Mouse (Mus musculus): ENCODE measurements around the gene Zeb2. TPM values are rescaled to one million over a fixed set of nuclear protein-coding genes. Genes with fewer than 3 reads are reported as not detected.

Gene Zeb2
- 116 and 143 TPM in 2 replicates for polyA plus RNA-seq (2011; ENCODE audit: insufficient read depth, insufficient read length, low replicate concordance, missing spikeins)

DNA sequence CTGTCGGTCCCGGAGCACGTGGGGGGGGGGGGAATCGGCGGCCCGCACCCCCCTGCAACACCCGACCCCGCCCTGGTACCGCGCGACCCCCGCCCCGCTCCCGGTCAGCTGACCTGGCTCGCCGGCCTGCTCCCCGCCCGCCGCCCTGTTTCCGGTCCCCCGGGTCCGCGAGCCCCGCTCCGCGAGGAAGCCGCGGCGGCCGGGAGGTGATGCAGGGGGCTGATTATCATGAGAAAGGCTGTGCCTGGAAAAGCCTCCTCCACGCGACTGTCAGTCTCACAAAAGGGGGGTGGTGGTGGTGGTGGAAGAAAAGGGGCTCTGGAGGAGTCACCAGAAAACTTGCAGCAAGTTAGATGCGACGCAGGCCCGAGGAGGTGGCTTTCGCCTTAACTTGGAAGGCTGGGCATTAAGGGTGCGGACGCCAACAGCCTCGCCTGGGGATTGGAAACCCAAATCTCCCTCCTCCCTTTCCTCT lies at the start of gene Zeb2:
TSS of gene Zeb2 (minus strand) at position 309 of the 475 bp plus-strand sequence.
- Histone ChIP-seq H3K4me3 (replicated peaks; ENCODE audit: control insufficient read depth, low read depth, low read length) (peak within 1 kb of the TSS; percentile 69), H3K4me1 (ENCODE audit: control insufficient read depth, insufficient read depth, low read length) (no peaks in the 10 kb centered on the region), H3K27ac (ENCODE audit: control insufficient read depth, insufficient read depth, low read depth, low read length, poor library complexity) (peak within 1 kb of the TSS; percentile 87)
- no peak for TF ChIP-seq CTCF (IDR thresholded peaks at IDR 0.05; ENCODE audit: control insufficient read depth, insufficient read depth, low read length)
- peak; percentile 39; the same call in 1 of the 2 replicates for TF ChIP-seq POLR2A (IDR thresholded peaks at IDR 0.05; ENCODE audit: borderline replicate concordance, control insufficient read depth, low read depth, low read length)
- under 1% methylated on average over 29 of the region's 39 CpGs for WGBS

DNA sequence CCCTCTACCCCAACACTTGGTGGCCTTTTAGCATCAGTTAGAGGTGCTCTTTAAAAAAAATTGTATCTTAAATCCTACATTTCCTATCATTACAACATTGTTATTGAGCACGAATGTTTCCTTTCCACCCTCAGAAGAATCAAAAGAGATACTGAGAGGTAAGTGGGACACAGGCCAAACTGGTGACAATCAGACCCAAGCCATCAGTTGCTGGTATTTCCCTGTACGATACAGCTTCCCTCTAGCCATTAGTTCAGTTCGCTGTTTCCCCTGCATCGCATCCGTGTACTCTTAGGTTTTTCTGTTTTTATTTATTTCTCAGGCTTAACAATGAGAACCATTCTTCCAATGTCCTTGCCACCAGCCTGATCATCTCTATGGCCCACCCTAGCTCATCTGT lies 41.6 kb upstream of the Zeb2 start:
- Histone ChIP-seq H3K4me3 (replicated peaks; ENCODE audit: control insufficient read depth, low read depth, low read length) (no peak overlapping the region), H3K27ac (ENCODE audit: control insufficient read depth, insufficient read depth, low read depth, low read length, poor library complexity) (no peak overlapping the region), H3K4me1 (ENCODE audit: control insufficient read depth, insufficient read depth, low read length) (no peaks in the 10 kb centered on the region; the same call in 1 of the 2 replicates)
- no peak for TF ChIP-seq CTCF (IDR thresholded peaks at IDR 0.05; ENCODE audit: control insufficient read depth, insufficient read depth, low read length)
- TF ChIP-seq POLR2A (IDR thresholded peaks at IDR 0.05; ENCODE audit: borderline replicate concordance, control insufficient read depth, low read depth, low read length): no peak
- 90% methylated on average over 5 of the region's 5 CpGs for WGBS

DNA sequence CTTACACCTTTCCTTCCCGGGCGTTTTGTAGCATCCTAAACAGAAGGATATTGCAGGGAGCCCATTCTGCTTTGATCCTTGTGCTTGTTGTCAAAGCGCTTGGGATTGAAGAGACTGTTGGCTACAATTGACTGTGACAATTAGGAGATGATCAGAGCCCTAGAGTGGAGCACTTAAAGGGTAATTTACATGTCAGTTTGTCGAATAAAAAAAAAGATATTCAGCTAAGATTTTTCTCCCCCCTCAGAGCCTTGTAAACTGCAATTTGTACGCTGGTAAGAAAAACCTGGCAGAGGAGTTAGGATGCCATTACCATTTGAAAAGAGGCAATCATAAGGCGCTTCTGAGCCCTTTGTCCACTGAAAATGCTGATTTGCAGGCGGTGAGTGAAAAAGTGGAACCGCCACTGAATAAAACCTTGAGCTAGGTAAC lies 41.2 kb upstream of the Zeb2 start:
- 78% methylated on average over 8 of the region's 8 CpGs for WGBS
- no peak overlapping the region for H3K4me3 ChIP-seq (replicated peaks; ENCODE audit: control insufficient read depth, low read depth, low read length)
- TF ChIP-seq POLR2A (IDR thresholded peaks at IDR 0.05; ENCODE audit: borderline replicate concordance, control insufficient read depth, low read depth, low read length) (no peak), CTCF (IDR thresholded peaks at IDR 0.05; ENCODE audit: control insufficient read depth, insufficient read depth, low read length) (no peak)

DNA sequence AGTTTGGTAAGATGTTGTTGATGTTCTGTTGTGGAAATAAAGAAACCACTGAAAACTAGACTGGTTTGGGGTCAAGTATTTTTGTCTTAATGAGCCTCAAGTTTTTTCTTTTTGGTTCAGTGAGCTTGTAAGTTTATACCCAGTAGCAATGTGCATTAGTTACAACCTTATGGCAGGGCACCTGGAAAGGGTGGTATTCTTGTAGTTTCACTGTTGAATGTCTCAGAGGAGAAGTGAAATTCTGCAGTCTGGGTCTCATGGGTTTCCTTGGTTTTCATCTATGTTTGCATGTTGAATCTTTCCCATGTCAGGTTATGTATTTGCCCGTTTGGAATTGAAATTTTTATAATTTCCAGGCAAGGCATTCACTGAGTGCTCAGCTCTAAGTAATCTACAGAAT lies 36.1 kb upstream of the Zeb2 start:
- no peaks in the 10 kb centered on the region; the same call in 1 of the 2 replicates for H3K4me1 ChIP-seq (ENCODE audit: control insufficient read depth, insufficient read depth, low read length)
- 46% methylated on average over 1 of the region's 1 CpGs for WGBS
- H3K27ac ChIP-seq (ENCODE audit: control insufficient read depth, insufficient read depth, low read depth, low read length, poor library complexity): no peak overlapping the region
- no peak overlapping the region for H3K4me3 ChIP-seq (replicated peaks; ENCODE audit: control insufficient read depth, low read depth, low read length)
- TF ChIP-seq POLR2A (IDR thresholded peaks at IDR 0.05; ENCODE audit: borderline replicate concordance, control insufficient read depth, low read depth, low read length) (no peak), CTCF (IDR thresholded peaks at IDR 0.05; ENCODE audit: control insufficient read depth, insufficient read depth, low read length) (no peak)

More for the DNA sequence above, 41.2 kb upstream of the Zeb2 start:
- no peak overlapping the region for H3K27ac ChIP-seq (ENCODE audit: control insufficient read depth, insufficient read depth, low read depth, low read length, poor library complexity)
- H3K4me1 ChIP-seq (ENCODE audit: control insufficient read depth, insufficient read depth, low read length): no peaks in the 10 kb centered on the region; the same call in 1 of the 2 replicates

DNA sequence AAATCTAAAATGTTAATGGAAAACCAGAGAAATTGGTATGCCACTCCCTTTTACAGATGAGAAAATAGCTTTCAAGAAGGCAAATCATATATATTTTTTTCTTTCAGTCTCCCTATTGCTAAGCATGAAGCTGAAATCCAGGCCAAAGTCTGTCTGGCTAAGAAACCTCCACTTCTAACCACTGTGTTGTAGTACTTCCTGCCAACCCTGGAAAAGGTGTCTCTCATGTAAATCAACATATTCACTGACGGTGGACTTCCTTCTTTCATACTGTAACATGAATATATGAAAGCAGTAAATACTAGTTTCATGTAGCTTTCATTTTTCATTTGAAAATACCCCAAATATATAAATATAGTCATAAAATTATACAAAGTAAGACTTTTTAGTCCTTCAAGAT lies 26.0 kb upstream of the Zeb2 start:
- H3K27ac ChIP-seq (ENCODE audit: control insufficient read depth, insufficient read depth, low read depth, low read length, poor library complexity): no peak overlapping the region
- peaks cover 2% of the 10 kb centered on the region for H3K4me1 ChIP-seq (ENCODE audit: control insufficient read depth, insufficient read depth, low read length)
- TF ChIP-seq CTCF (IDR thresholded peaks at IDR 0.05; ENCODE audit: control insufficient read depth, insufficient read depth, low read length) (no peak), POLR2A (IDR thresholded peaks at IDR 0.05; ENCODE audit: borderline replicate concordance, control insufficient read depth, low read depth, low read length) (no peak)
- WGBS: 8% methylated on average over 1 of the region's 1 CpGs
- no peak overlapping the region for H3K4me3 ChIP-seq (replicated peaks; ENCODE audit: control insufficient read depth, low read depth, low read length)

DNA sequence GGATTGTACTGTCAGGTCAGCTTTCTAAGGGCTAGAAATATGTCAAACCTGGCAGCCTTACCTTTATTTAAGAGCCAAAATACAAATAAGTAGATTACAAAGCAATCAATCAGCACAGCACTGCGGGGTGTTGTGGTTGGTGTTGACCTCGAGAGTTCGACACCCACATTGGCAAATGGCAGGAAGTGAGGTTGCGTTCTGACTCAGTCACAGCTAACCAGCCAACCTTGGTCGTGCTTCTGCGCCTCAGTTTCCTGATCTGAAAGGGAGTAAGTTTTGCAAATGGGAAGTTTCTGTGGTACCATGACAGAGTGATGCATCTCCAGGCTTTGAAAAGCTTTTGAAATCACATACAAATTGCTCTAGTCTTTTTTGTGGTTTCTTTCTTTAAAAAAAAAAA lies 21.7 kb upstream of the Zeb2 start:
- no peak overlapping the region for H3K4me3 ChIP-seq (replicated peaks; ENCODE audit: control insufficient read depth, low read depth, low read length)
- TF ChIP-seq CTCF (IDR thresholded peaks at IDR 0.05; ENCODE audit: control insufficient read depth, insufficient read depth, low read length): no peak
- no peak for TF ChIP-seq POLR2A (IDR thresholded peaks at IDR 0.05; ENCODE audit: borderline replicate concordance, control insufficient read depth, low read depth, low read length)
- H3K4me1 ChIP-seq (ENCODE audit: control insufficient read depth, insufficient read depth, low read length): peaks cover 2% of the 10 kb centered on the region
- 19% methylated on average over 6 of the region's 6 CpGs for WGBS
- no peak overlapping the region for H3K27ac ChIP-seq (ENCODE audit: control insufficient read depth, insufficient read depth, low read depth, low read length, poor library complexity)

DNA sequence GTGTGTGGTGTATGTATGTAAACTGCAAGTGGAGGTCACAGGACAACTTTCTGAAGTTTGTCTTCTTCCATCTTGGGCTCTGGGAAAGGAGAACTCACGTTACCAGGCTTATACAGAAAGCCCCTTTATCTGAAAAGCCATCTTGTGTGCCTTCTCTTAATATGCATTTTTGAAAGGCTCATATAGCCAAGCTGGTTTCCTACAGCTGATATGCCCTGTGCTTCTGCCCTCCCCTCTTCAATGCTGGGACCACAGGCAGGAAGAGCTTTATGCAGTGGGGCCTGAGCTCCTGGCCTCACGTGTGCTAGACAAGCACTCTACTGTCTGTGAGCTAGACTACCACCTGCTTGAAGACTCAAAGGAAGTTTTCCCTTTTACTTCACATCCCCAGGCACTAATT lies 19.6 kb upstream of the Zeb2 start:
- TF ChIP-seq POLR2A (IDR thresholded peaks at IDR 0.05; ENCODE audit: borderline replicate concordance, control insufficient read depth, low read depth, low read length) (no peak), CTCF (IDR thresholded peaks at IDR 0.05; ENCODE audit: control insufficient read depth, insufficient read depth, low read length) (no peak)
- H3K4me1 ChIP-seq (ENCODE audit: control insufficient read depth, insufficient read depth, low read length): peaks cover 2% of the 10 kb centered on the region
- no peak overlapping the region for H3K4me3 ChIP-seq (replicated peaks; ENCODE audit: control insufficient read depth, low read depth, low read length)
- no peak overlapping the region for H3K27ac ChIP-seq (ENCODE audit: control insufficient read depth, insufficient read depth, low read depth, low read length, poor library complexity)
- 35% methylated on average over 2 of the region's 2 CpGs for WGBS

DNA sequence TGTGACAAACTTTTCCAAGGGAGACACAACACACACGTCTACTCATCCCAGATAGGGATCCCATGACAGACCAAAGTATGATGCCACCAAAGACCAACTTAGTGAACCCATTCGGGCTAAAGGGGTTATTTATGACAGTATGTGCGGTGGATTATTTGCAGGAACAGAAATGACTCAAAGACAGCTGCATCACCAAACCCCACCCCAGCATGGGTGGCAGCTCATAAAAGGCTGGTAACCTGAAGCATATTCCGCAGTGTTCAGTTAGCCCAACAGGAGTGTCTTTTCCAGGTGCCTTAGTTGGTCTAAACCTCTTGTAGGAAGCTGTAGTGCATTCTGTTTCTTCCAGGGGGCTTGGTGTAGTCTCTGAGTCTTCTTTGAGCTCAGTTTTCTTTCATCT lies 16.0 kb upstream of the Zeb2 start:
- 82% methylated on average over 4 of the region's 4 CpGs for WGBS

More for the DNA sequence above, 16.0 kb upstream of the Zeb2 start:
- H3K4me1 ChIP-seq (ENCODE audit: control insufficient read depth, insufficient read depth, low read length): no peaks in the 10 kb centered on the region
- no peak overlapping the region for H3K27ac ChIP-seq (ENCODE audit: control insufficient read depth, insufficient read depth, low read depth, low read length, poor library complexity)
- no peak overlapping the region for H3K4me3 ChIP-seq (replicated peaks; ENCODE audit: control insufficient read depth, low read depth, low read length)
- TF ChIP-seq CTCF (IDR thresholded peaks at IDR 0.05; ENCODE audit: control insufficient read depth, insufficient read depth, low read length): no peak
- no peak for TF ChIP-seq POLR2A (IDR thresholded peaks at IDR 0.05; ENCODE audit: borderline replicate concordance, control insufficient read depth, low read depth, low read length)
